Mouse (Mus musculus) limb, embryonic 14.5 days (tissue): ENCODE data around the gene Vsig2. TPM values are rescaled to one million over a fixed set of nuclear protein-coding genes. Genes with fewer than 3 reads are reported as not detected.

Experiments used
- ATAC-seq: fragments of 200-750 bp; cut with Nextera tagmentation; 2 replicates; pipeline ENCODE4 v1.8.0; 2017; ENCODE audit warnings: low read depth, moderate number of reproducible peaks, moderate TSS enrichment; ENCODE audit not compliant: low FRiP score
- DNase-seq: peaks from one replicate; pipeline ENCODE4 v3.0.0-alpha.2; 2015; ENCODE audit warnings: low spot score
- H3K27ac ChIP-seq: fragments of 300-500 bp; sonication (generic); replicated peaks from 2 replicates; pipeline ENCODE4 v1.5.1; 2014; ENCODE audit warnings: low read depth, mild to moderate bottlenecking, low read length, moderate library complexity, mixed read lengths
- H3K27me3 ChIP-seq: fragments of 300-500 bp; sonication (generic); 2 replicates; pipeline ENCODE4 v1.6.1; 2014; ENCODE audit warnings: low read length, mixed read lengths; ENCODE audit not compliant: control insufficient read depth, insufficient read depth
- H3K36me3 ChIP-seq: fragments of 300-500 bp; sonication (generic); 2 replicates; pipeline ENCODE4 v1.6.1; 2014; ENCODE audit warnings: mild to moderate bottlenecking, low read length, moderate library complexity, mixed read lengths; ENCODE audit not compliant: control insufficient read depth, insufficient read depth
- H3K4me1 ChIP-seq: fragments of 300-500 bp; sonication (generic); 2 replicates; pipeline ENCODE4 v1.6.1; 2014; ENCODE audit warnings: antibody characterized with exemption, low read length, mixed read lengths; ENCODE audit not compliant: control insufficient read depth, insufficient read depth
- H3K4me2 ChIP-seq: fragments of 300-500 bp; sonication (generic); replicated peaks from 2 replicates; pipeline ENCODE4 v1.6.1; 2014; ENCODE audit warnings: low read depth, mild to moderate bottlenecking, low read length, moderate library complexity; ENCODE audit not compliant: severe bottlenecking
- H3K4me3 ChIP-seq: fragments of 300-500 bp; sonication (generic); replicated peaks from 2 replicates; pipeline ENCODE4 v1.5.1; 2014; ENCODE audit warnings: low read length
- H3K9ac ChIP-seq: fragments of 300-500 bp; sonication (generic); 2 replicates; pipeline ENCODE4 v1.6.1; 2014; ENCODE audit warnings: mild to moderate bottlenecking, low read depth, low read length, moderate library complexity; ENCODE audit not compliant: severe bottlenecking
- H3K9me3 ChIP-seq: fragments of 300-500 bp; sonication (generic); 2 replicates; pipeline ENCODE4 v1.6.1; 2016; ENCODE audit warnings: low read length; ENCODE audit not compliant: control insufficient read depth
- POLR2A ChIP-seq: fragments of 200-500 bp; IDR thresholded peaks from 2 replicates; pipeline ENCODE4 v1.8.0; 2012; ENCODE audit warnings: inconsistent platforms, mild to moderate bottlenecking, moderate library complexity, borderline replicate concordance; ENCODE audit not compliant: insufficient read depth, insufficient read length; ENCODE audit errors: extremely low read depth
- WGBS: fragments of 180-500 bp; shearing (Covaris S2); extraction: QIAGEN DNeasy Blood & Tissue Kit; methylation state at CpG from one replicate; pipeline ENCODE4 v1.1.7; 2014; 5-methylcytosine and 5-hydroxymethylcytosine counted together
- polyA plus RNA-seq, 2 experiments: library from polyadenylated mRNA; depleted of rRNA in 1 of 2; stranded (reverse) in 1 of 2; unstranded in 1 of 2; fragments of >200 nt; fragmentation: Nextera tagmentation in 1 of 2; extraction: Ambion mirVana in 1 of 2; gene quantifications; 2 replicates each; pipeline versions ENCODE4 v1.2.1 to v1.2.3; 2012 to 2014

Vsig2 gene
- polyA plus RNA-seq, 2 experiments, result 0.59 to 5.2 TPM

DNA sequence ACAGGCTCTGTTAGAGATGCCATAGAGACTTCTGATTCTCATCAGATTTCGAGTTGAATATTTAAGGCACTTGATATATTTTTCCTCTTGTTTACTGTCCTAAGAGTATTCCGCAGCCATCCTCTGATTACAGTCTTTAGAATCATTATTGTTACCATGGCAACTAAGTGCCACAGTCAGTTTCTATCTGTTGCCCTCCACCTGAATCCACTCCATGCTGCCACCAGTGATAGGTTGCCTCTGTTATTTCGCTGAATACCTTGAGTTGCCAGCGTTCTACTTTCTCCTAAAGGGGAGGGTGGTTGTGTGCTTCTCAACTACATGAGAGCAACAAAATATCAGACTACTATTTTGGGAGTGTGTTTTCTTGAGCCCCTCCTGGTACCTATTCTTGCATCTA lies 47.7 kb downstream of the Vsig2 start:
- no peak for TF ChIP-seq POLR2A
- Histone ChIP-seq H3K4me1 (no peaks in the 10 kb centered on the region), H3K4me2 (no peak overlapping the region), H3K36me3 (no peaks in the 10 kb centered on the region), H3K9ac (no peak overlapping the region), H3K4me3 (no peak overlapping the region), H3K27ac (no peak overlapping the region), H3K27me3 (no peaks in the 10 kb centered on the region), H3K9me3 (no peaks in the 10 kb centered on the region)
- DNase-seq, result no peak
- WGBS, result 79% methylated on average over 4 of the region's 4 CpGs
- ATAC-seq, result no peak

DNA sequence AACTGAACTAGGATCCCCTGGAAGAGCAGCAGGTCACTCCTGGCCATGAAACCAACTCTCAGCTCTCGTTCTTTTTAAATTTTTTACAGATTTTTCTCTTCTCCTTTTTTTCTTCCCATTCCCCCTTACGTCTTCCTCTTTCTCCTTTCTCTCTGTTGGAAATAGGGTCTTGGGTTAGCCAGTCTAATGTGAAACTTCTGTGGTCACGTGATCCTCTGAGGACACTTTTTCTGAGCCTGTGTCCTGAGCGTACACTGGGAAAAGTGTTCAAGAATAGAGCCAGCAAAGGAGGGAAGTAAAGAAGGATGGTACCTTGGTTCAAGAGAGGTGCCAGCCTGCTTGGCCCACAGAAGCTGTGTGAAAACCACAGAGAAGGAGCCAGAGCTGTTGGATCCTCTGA lies 51.3 kb downstream of the Vsig2 start:
- no peak overlapping the region for H3K9ac ChIP-seq
- no peak for TF ChIP-seq POLR2A
- DNase-seq (no peak), ATAC-seq (no peak)
- no peaks in the 10 kb centered on the region for H3K9me3 ChIP-seq
- H3K4me2 ChIP-seq, result no peak overlapping the region
- H3K4me3 ChIP-seq, result no peak overlapping the region
- H3K27ac ChIP-seq, result no peak overlapping the region
- H3K36me3 ChIP-seq, result no peaks in the 10 kb centered on the region
- H3K4me1 ChIP-seq, result no peaks in the 10 kb centered on the region
- 87% methylated on average over 4 of the region's 4 CpGs for WGBS
- H3K27me3 ChIP-seq, result no peaks in the 10 kb centered on the region

DNA sequence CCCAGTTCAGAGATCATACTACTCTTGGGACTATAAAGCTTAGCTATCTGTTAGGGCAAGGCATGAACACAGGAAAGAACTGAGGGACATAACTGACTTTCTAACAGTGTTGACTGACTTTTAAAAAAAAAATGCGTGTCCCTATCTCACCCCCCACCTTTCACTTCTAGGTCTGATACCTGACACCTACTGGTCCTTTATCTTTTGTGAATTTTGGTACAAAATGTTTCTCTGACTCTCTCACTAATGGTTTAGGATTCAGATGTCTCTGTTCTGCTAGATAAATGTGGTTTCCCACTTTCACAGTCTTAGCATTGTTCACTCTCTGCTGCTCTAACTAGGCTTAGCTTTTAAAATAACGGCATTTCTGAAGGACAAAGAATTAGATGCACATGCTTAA lies 53.0 kb downstream of the Vsig2 start:
- ATAC-seq, result no peak

DNA sequence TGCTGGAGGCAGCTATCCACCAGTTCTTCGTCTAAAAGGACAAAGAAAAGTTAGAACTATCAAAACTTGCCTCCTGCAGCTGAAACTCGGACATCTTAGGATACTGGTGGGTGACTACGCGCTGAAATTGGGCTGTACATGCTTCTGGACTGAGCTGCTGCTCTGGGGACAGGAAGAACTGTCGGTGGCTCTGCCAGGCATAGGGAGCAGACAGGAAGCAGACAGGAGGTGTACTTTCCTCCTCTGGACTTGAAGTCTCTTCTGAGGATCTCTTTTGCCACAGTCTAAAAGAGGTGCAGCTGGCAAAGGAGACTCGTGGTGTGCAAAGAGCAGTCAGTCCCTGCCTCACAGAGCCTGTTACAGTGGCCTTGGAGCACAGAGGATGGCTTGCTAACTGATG lies 53.6 kb downstream of the Vsig2 start:
- ATAC-seq (no peak), DNase-seq (no peak)
- WGBS, result 58% methylated on average over 6 of the region's 6 CpGs
- Histone ChIP-seq H3K27me3 (no peaks in the 10 kb centered on the region), H3K4me1 (no peaks in the 10 kb centered on the region), H3K36me3 (no peaks in the 10 kb centered on the region), H3K4me3 (no peak overlapping the region), H3K4me2 (no peak overlapping the region), H3K27ac (no peak overlapping the region), H3K9ac (no peak overlapping the region), H3K9me3 (no peaks in the 10 kb centered on the region)
- TF ChIP-seq POLR2A, result no peak

More for the DNA sequence above, 53.0 kb downstream of the Vsig2 start:
- Histone ChIP-seq H3K27ac (no peak overlapping the region), H3K4me1 (no peaks in the 10 kb centered on the region), H3K36me3 (no peaks in the 10 kb centered on the region), H3K27me3 (no peaks in the 10 kb centered on the region), H3K9me3 (no peaks in the 10 kb centered on the region), H3K4me3 (no peak overlapping the region), H3K9ac (no peak overlapping the region), H3K4me2 (no peak overlapping the region)
- 65% methylated on average over 2 of the region's 2 CpGs for WGBS
- no peak for TF ChIP-seq POLR2A
- DNase-seq, result no peak

DNA sequence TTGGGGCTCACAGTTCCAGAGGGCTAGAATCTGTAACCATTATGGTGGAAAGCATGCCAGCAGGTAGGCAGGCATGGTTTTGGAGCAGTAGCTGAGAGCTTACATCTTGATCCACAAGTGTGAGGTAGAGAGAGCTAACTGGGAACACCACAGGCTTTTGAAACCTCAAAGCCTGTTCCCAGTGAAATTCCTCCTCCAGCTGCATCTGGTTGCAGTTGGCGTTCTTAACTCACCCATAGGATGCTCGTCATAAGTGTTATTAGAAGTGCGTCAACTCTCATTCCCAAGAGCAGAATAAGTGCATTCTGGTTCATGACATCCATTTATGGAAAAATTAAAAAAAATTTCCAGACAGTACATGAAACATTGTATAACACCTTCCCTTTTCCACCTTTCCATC lies 54.6 kb downstream of the Vsig2 start:
- DNase-seq, result no peak

More for the DNA sequence above, 54.6 kb downstream of the Vsig2 start:
- Histone ChIP-seq H3K4me1 (no peaks in the 10 kb centered on the region), H3K36me3 (no peaks in the 10 kb centered on the region), H3K27me3 (no peaks in the 10 kb centered on the region), H3K9ac (no peak overlapping the region), H3K4me3 (no peak overlapping the region), H3K4me2 (no peak overlapping the region), H3K9me3 (no peaks in the 10 kb centered on the region), H3K27ac (no peak overlapping the region)
- ATAC-seq, result no peak
- WGBS, result 71% methylated on average over 3 of the region's 3 CpGs
- TF ChIP-seq POLR2A, result no peak

Other genes with a start within 250 kb of the Vsig2 start
- gene Ccdc15, start 190.8 kb upstream of the Vsig2 start, polyA plus RNA-seq (2012; rRNA removed), result 3.3 and 4.6 TPM in 2 replicates
- 6.0 and 6.4 TPM in 2 replicates for gene Ccdc15, start 190.8 kb upstream of the Vsig2 start, polyA plus RNA-seq (2014; fragmentation: Nextera tagmentation; extraction: Ambion mirVana)
- 0.05 and 0.11 TPM in 2 replicates for gene Hepacam, start 171.9 kb upstream of the Vsig2 start, polyA plus RNA-seq (2012; rRNA removed)
- 0.10 TPM in 1 of 2 replicates, not detected in the other for gene Hepacam, start 171.9 kb upstream of the Vsig2 start, polyA plus RNA-seq (2014; fragmentation: Nextera tagmentation; extraction: Ambion mirVana)
- gene Robo4, start 137.4 kb upstream of the Vsig2 start, polyA plus RNA-seq (2012; rRNA removed), result 13.2 and 17.6 TPM in 2 replicates
- 12.4 and 13.8 TPM in 2 replicates for gene Robo4, start 137.4 kb upstream of the Vsig2 start, polyA plus RNA-seq (2014; fragmentation: Nextera tagmentation; extraction: Ambion mirVana)
- gene Robo3, start 106.0 kb upstream of the Vsig2 start, polyA plus RNA-seq (2012; rRNA removed), result 0.39 and 0.87 TPM in 2 replicates
- 0.07 and 0.21 TPM in 2 replicates for gene Robo3, start 106.0 kb upstream of the Vsig2 start, polyA plus RNA-seq (2014; fragmentation: Nextera tagmentation; extraction: Ambion mirVana)
- 64.4 and 74.2 TPM in 2 replicates for gene Msantd2, start 49.9 kb upstream of the Vsig2 start, polyA plus RNA-seq (2012; rRNA removed)
- gene Msantd2, start 49.9 kb upstream of the Vsig2 start, polyA plus RNA-seq (2014; fragmentation: Nextera tagmentation; extraction: Ambion mirVana), result 26.7 and 31.7 TPM in 2 replicates
- 34.7 and 35.4 TPM in 2 replicates for gene Esam, start 11.2 kb upstream of the Vsig2 start, polyA plus RNA-seq (2012; rRNA removed)
- 44.1 and 48.3 TPM in 2 replicates for gene Esam, start 11.2 kb upstream of the Vsig2 start, polyA plus RNA-seq (2014; fragmentation: Nextera tagmentation; extraction: Ambion mirVana)
- gene Nrgn, start 13.6 kb downstream of the Vsig2 start, polyA plus RNA-seq (2012; rRNA removed), result 17.7 and 26.1 TPM in 2 replicates
- 12.3 and 17.2 TPM in 2 replicates for gene Nrgn, start 13.6 kb downstream of the Vsig2 start, polyA plus RNA-seq (2014; fragmentation: Nextera tagmentation; extraction: Ambion mirVana)
- gene Siae, start 16.4 kb downstream of the Vsig2 start, polyA plus RNA-seq (2012; rRNA removed), result 7.8 and 8.1 TPM in 2 replicates
- 9.4 and 12.0 TPM in 2 replicates for gene Siae, start 16.4 kb downstream of the Vsig2 start, polyA plus RNA-seq (2014; fragmentation: Nextera tagmentation; extraction: Ambion mirVana)
- 1.8 and 2.5 TPM in 2 replicates for gene Spa17, start 74.5 kb downstream of the Vsig2 start, polyA plus RNA-seq (2012; rRNA removed)
- gene Spa17, start 74.5 kb downstream of the Vsig2 start, polyA plus RNA-seq (2014; fragmentation: Nextera tagmentation; extraction: Ambion mirVana), result 3.1 and 4.1 TPM in 2 replicates
- gene Tbrg1, start 118.1 kb downstream of the Vsig2 start, polyA plus RNA-seq (2012; rRNA removed), result 110 and 122 TPM in 2 replicates
- gene Tbrg1, start 118.1 kb downstream of the Vsig2 start, polyA plus RNA-seq (2014; fragmentation: Nextera tagmentation; extraction: Ambion mirVana), result 208 and 211 TPM in 2 replicates
- gene Panx3, start 130.0 kb downstream of the Vsig2 start, polyA plus RNA-seq (2012; rRNA removed), result 37.4 and 51.1 TPM in 2 replicates
- gene Panx3, start 130.0 kb downstream of the Vsig2 start, polyA plus RNA-seq (2014; fragmentation: Nextera tagmentation; extraction: Ambion mirVana), result 13.7 and 15.9 TPM in 2 replicates
- not detected in 2 replicates for gene Olfr160, start 177.0 kb downstream of the Vsig2 start, polyA plus RNA-seq (2012; rRNA removed)
- not detected in 2 replicates for gene Olfr160, start 177.0 kb downstream of the Vsig2 start, polyA plus RNA-seq (2014; fragmentation: Nextera tagmentation; extraction: Ambion mirVana)
- 0.15 and 0.24 TPM in 2 replicates for gene Olfr874, start 205.9 kb downstream of the Vsig2 start, polyA plus RNA-seq (2012; rRNA removed)
- not detected in 2 replicates for gene Olfr874, start 205.9 kb downstream of the Vsig2 start, polyA plus RNA-seq (2014; fragmentation: Nextera tagmentation; extraction: Ambion mirVana)
- 0.14 and 0.27 TPM in 2 replicates for gene Olfr875, start 232.6 kb downstream of the Vsig2 start, polyA plus RNA-seq (2012; rRNA removed)
- not detected in 2 replicates for gene Olfr875, start 232.6 kb downstream of the Vsig2 start, polyA plus RNA-seq (2014; fragmentation: Nextera tagmentation; extraction: Ambion mirVana)